Mouse (Mus musculus): ENCODE results near the gene Echdc2. TPM values are rescaled to one million over a fixed set of nuclear protein-coding genes. Genes with fewer than 3 reads are reported as not detected.

The Echdc2 gene
- 12.4 and 15.2 TPM in 2 replicates for polyA plus RNA-seq (2021; fragmentation: Nextera tagmentation)
- long read RNA-seq, experiment 1, transcript Echdc2-201 (10 exons, 1,307 nt), result major isoform, 11 of 17 reads
- long read RNA-seq, experiment 1, partial matches to known transcripts, result 0 of 17 reads
- long read RNA-seq, experiment 1, other reads (novel, unspliced or antisense), result 2 of 17 reads
- long read RNA-seq, experiment 2, transcript Echdc2-209 (10 exons, 1,319 nt), result major isoform, 20 of 48 reads
- long read RNA-seq, experiment 2, transcript Echdc2-201 (10 exons, 1,307 nt), result minor isoform, 8 of 48 reads
- long read RNA-seq, experiment 2, partial matches to known transcripts, result 0 of 48 reads
- long read RNA-seq, experiment 2, other reads (novel, unspliced or antisense), result 17 of 48 reads

DNA sequence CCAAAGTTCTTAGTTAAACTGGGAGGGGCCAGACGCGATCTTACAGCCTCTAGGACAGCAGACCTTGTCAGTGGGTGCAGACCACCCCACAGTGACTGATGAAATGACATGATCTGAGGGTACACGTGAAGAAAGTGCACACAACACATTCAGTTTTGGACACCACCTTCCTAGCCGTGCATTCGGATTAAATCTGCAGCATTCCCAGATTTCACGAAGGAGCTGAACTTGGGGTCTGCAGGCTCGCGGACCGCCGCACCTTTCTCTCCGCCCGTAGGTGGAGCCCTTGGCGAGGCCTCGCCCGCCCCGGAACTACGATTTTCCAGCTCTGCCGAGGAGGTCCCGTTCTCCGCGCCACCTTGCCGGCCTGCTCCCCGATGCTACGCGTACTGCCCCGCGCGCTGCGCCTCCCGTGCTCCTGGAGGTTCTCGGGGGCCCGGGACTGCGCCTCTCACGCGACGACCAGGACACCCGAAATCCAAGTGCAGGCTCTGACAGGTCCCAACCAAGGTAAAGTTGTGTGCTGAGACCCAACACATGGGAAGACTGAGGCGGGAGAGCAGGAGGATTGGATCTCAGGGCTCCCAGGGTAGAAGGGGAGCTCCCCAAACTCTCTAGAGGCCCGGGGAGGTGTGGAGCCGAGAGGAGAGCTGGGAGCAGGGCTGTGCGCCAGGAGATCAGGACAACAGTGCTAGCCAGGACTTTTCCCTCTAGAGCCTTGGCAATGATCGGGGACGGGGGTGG, at the start of gene Echdc2:
Echdc2 (plus strand) TSS at position 286 of the 744 bp plus-strand sequence.

DNA sequence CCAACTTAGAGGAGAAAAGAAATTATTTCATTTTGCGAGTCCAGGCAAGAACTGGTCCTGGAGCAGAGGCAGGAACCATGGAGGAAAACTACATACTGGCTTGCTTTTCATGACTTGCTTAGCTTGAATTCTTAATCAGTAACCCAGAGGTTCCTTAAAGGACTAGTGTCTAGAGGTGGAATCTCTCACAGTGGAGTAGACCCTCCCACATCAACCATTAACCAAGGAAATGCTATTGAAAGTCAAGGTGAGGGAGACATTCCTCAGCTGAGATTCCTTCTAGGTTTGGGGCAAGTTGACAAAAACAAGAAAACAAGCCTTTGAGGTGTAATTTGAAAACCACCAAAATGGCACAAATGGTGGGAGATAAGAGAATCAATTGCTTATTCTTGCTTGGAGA, 20.4 kb upstream of the Echdc2 start, which contains the start of gene Scp2:
Scp2 (minus strand) TSS at position 119 of the 400 bp plus-strand sequence.

DNA sequence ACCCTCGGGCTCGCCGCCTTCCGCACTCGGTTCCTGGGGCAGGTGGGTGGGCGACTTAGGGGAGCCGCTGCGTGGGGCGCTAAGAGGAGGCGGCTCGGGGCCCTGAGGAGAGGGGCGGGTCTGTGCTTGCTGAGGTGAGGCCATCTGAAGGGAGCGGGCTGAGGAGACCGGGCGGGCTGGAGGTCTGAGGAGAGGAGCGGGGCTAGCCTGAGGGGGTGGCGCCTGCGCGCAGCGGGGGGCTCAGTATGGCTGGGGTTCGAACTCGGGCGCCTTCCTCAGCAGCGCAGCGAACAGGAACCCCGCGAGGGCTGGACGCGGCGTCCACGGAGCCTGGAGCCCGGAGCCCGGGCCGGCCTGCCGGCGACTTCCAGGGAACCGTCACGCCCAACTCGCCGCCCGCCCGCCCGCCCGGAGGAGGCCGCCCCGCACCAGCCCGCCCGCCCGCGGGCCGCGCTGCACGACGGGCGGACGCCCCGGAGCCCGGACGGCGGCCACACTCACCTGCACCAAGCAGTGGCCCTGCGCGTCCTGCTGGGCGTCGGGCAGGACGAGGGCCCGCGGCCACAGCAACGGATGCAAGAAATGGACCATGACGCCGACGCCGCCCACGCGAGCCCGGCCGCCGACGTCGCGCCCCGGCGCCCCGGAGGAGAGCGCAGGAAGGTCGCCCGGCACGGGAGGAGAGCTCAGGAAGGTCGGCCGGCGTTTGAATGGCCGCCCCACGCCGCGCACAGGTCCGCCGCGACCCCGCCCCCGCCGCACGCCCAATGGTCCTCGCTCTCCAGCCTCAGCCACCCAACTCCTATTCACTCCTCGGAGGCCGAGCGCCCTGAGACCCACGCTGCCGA, 52.3 kb downstream of the Echdc2 start, which contains the start of gene Zyg11a:
Zyg11a (minus strand) TSS at position 717 of the 848 bp plus-strand sequence.

Other genes starting within 250 kb of the Echdc2 start
- gene Cpt2, start 241.8 kb upstream of the Echdc2 start, polyA plus RNA-seq (2021; fragmentation: Nextera tagmentation), result 12.4 and 15.8 TPM in 2 replicates
- 0.05 TPM in 1 of 2 replicates, not detected in the other for gene Slc1a7, start 197.1 kb upstream of the Echdc2 start, polyA plus RNA-seq (2021; fragmentation: Nextera tagmentation)
- gene Podn, start 69.0 kb upstream of the Echdc2 start, polyA plus RNA-seq (2021; fragmentation: Nextera tagmentation), result 0.95 and 0.97 TPM in 2 replicates
- 245 and 274 TPM in 2 replicates for gene Scp2, start 20.4 kb upstream of the Echdc2 start, polyA plus RNA-seq (2021; fragmentation: Nextera tagmentation)
- gene Zyg11a, start 52.6 kb downstream of the Echdc2 start, polyA plus RNA-seq (2021; fragmentation: Nextera tagmentation), result not detected in 2 replicates
- gene Zyg11b, start 135.7 kb downstream of the Echdc2 start, polyA plus RNA-seq (2021; fragmentation: Nextera tagmentation), result 29.0 and 29.2 TPM in 2 replicates
- gene Coa7, start 162.7 kb downstream of the Echdc2 start, polyA plus RNA-seq (2021; fragmentation: Nextera tagmentation), result 19.1 and 27.6 TPM in 2 replicates
- 0.35 and 0.46 TPM in 2 replicates for gene Shisal2a, start 217.9 kb downstream of the Echdc2 start, polyA plus RNA-seq (2021; fragmentation: Nextera tagmentation)
- gene Gpx7, start 241.5 kb downstream of the Echdc2 start, polyA plus RNA-seq (2021; fragmentation: Nextera tagmentation), result 12.3 and 13.0 TPM in 2 replicates

Measured in layer of hippocampus, adult 6 months (tissue).